Mouse (Mus musculus) spleen, postnatal 4 days (tissue): ENCODE results near the gene Cd44.

Experiments used
- DNase-seq, 2 experiments: peaks; one replicate each; pipeline ENCODE4 v3.0.0; 2022; ENCODE audit warnings: low spot score in 2 of 2

Gene Cd44

GRCm38 (mm10) chr2:102872436-102872835 lies 29.0 kb downstream of the Cd44 start:
- DNase-seq, result no peak

- DNase-seq, result peak in 1 of 2 experiments; percentile 55
Observed at GRCm38 (mm10) chr2:102868444-102868843, 33.0 kb downstream of the Cd44 start.

DNA sequence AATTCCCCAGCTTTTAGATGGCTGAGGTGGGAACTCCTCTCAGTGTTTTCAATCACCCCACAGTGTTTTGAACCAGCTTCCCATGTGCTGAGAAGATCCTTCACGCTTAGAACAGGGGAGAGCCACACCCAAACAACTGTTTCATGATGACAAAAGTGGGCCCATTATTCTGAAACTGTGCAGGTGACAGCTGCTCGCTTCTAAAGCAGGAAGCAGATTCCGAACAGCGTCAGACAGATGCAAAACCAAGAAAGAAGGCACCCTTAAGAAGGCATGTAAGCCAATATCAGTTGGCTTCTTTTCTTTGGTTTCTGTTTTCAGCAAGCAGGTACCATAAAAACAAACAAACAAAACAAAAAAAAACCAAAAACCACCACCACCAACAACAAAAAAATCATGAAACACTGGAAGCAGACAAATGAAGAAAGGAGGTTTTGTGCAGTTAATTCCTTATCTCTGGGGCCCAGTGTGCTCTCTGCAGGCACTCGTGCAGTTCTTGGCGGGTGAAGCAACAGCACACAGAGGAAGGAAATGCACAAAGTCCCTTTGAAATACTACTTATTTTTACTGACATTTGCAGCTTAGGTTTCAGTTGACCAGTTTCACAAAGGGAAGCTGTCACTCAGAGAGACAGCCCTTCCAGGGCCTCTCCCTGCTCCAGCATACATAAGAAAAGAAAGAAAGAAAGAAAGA lies 33.9 kb downstream of the Cd44 start:
- DNase-seq, result peak; percentile 37 to 65

DNA sequence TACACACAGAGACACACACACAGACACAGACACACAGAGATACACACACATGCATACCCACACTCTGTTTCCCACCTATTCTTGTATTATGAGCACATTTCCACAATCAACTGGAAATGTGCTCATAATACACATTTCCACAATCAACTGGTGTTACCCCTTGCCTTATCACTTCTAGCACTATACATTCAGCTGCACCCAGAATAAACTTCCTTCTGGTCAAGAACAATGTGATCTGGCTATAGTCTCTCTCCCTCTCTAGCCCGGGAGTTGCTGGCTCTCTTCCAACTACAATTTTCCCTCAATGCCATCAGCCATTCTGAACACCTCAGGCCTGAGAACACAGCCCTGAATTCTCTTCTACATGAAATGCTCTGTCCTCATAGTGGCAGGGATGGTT lies 34.9 kb downstream of the Cd44 start:
- no peak for DNase-seq

- DNase-seq, result no peak
Observed at GRCm38 (mm10) chr2:102865354-102865752, 36.1 kb downstream of the Cd44 start.

DNA sequence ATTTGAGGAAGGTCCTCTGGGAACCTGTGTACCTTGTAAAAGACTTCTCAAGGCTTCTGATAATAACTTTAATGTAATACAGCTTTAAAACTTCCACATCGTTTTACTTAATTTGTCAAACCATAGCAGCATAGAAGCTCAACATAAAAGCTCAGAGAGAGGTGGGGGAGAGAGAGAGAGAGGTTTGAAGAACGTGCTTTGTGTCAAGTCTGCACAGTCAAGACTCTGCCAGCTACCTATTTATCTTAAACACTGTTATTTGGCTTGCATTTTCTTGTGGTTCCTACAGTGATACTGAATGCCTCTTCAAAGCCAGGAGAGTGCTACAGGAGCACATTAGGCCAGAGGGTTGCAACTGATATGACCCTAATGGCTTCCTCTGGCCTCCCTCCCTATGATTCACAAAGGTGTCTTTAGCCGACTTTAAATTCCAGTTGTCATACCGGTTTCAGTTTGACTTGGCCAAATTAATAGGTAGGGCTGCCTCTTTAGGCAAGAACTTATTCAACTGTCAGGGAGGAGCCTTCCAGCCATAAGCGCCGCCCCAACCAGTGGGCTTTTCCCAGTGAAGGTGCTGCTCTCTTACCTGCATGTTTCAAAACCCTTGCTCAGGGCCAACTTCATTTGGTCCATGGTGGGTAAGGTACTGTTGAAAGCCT lies 36.6 kb downstream of the Cd44 start:
- no peak for DNase-seq

DNA sequence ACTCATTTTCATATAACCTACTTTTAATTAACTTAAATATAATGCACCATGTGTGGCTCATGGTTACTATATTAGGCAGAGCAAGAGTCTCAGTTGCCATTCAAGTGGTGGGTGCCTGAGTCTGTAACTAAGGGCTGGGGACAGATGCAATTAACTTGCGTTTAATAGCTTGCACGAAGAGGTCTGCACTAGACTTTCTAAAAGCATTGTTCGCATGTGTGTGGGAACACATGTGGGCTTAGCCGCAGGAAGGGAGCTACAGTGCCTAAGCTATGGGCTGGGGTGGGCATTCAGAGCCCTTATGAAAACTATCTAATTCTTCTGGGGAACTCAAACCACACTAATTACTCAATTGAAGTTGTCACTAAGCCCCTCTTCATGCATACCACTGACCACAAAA lies 37.4 kb downstream of the Cd44 start:
- no peak for DNase-seq

DNA sequence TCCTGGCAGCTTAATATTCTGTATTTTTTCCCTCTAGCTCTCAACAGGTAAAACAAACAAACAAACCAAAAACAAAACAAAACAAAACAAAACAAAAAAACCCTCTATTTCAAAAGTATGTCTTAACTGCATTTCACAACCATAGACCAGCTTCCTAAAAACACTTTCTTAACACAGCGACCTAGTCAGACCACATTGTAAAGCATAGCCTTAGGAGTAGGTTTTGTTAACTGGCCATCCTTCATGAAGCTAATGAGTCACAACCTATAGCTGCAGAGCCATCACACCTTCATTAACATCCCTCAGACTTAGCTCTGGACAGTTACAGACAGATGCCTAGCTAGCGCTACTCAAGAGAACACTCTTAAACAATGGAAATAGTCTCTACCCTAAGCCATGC lies 37.9 kb downstream of the Cd44 start:
- DNase-seq, result no peak

DNA sequence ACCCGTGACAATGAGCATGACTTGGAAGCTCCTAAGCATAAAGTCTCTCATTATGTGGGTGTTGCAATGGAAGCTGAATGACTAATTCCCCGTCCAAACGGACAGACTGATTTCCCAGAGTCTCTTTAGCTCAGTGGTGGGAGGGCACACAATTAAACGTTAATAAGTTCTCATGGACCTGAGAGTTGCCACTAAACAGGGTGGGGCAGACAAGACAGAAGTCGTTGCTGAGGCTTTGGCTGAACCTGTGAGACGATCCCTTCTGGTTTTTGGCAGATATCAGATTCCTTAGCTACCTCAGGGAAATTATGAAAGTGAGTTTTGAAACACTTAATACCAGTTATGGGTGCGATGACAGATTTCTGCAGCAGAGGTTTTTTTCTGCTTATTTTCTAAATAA lies 38.8 kb downstream of the Cd44 start:
- DNase-seq, result no peak

- no peak for DNase-seq
Observed at GRCm38 (mm10) chr2:102858271-102858670, 43.2 kb downstream of the Cd44 start.

GRCm38 (mm10) chr2:102853297-102853696 lies 48.2 kb downstream of the Cd44 start:
- no peak for DNase-seq

GRCm38 (mm10) chr2:102851936-102852477 lies 49.5 kb downstream of the Cd44 start:
- peak in 1 of 2 experiments; percentile 41 for DNase-seq

GRCm38 (mm10) chr2:102850026-102850425 lies 51.4 kb downstream of the Cd44 start:
- DNase-seq, result no peak

DNA sequence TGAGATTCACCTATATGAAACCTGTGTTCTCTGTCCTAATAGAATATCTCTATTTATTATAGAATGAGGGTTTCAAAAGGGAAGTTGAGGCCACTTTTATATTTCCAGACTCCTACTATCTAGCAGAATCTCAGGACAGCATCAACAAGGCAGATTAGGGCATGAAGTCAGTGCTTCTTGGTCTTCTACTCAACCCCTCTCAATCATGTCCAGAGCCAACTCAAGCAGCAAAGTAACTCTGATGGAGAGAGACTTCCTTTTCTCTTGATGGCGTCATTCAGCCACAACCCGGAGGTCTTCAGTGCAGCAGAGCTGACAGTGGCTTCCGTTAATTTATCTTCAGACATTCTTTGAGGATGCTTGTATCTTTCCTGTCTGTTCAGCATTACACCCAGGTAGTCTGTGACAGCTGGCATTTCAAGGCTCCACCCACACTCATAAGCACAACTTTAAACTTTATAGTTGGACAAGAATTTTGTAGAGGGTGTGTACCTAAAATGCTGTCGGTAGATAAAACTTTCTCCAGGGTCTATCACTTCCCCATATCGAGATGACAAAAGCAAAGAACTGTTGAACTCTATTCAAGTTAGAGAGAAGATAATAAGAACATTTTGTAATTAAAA lies 52.5 kb downstream of the Cd44 start:
- DNase-seq, result no peak

DNA sequence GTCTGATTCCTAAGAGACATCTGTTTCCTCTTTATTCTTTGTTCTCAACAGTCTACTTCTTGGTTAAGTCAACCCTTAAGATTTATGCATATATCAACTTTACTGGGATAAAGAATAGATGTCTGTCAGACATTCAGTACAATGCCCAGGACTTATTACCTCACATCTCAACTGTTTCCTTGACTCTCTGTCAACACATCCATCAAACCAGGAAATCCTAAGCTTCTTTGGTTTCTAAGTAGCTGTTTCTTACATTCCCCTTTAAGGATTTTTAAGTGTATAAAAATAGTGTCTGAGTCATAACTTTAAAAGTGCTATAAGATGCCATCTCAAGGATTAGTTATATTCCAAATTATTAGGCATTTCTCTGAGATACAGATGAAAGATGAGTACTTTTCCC lies 60.2 kb downstream of the Cd44 start:
- no peak for DNase-seq

DNA sequence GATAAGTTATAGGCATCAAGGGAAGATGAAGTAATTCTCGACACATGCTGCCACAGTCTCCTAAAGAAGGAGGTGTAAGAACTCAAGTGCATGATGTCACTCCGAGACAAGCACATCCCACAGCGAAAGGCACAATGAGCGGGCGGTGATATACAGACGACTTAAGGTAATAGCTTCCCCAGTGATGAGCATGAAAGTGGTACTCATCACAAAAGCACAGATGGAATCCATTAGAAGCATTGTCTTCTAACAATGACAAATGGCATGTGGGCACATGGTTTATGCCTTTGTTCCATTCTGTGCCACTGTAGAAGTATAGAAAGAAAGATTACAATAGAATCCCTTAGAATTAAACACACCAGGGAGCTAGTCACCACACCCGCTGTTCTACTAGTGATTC lies 63.3 kb downstream of the Cd44 start:
- DNase-seq, result no peak

GRCm38 (mm10) chr2:102831547-102831946 lies 69.9 kb downstream of the Cd44 start:
- peak in 1 of 2 experiments; percentile 23 for DNase-seq

- peak; percentile 77 to 88 for DNase-seq
Observed at GRCm38 (mm10) chr2:102829201-102829600, 72.3 kb downstream of the Cd44 start.

DNA sequence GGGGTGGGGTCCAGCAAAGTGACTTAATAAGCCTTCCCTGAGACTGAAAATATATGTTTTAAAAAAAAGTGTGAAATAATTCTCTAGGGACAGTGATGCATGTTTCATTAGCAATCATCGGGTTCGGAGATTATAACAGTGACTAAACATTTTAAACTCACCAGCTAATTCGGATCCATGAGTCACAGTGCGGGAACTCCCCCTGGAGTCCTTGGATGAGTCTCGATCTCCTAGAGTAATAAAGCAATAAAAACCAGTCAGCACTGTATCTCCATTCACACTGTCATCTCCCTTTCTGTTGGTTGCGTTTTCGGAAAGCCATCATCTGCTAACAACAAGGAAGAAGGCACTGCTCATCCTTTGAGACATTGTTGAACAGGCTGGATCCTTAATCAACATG lies 73.1 kb downstream of the Cd44 start:
- peak in 1 of 2 experiments; percentile 31 for DNase-seq

DNA sequence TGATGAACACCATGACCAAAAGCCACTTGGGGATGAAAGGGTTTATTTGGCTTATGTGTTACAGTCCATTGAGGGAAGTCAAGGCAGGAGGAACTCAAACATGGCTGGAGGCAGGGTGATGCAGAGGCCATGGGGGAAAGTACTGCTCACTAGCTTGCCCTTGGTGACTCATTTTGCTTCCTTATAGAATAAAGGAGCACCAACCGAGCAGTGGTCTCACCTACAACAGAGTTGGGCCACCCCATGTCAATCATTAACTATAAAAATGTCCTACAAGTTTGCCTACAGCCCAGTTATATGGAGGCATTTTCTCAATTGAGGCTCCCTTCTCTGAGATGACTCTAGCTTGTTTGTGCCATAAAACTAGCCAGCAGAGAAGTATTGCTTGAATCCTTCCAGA lies 73.6 kb downstream of the Cd44 start:
- peak in 1 of 2 experiments; percentile 32 for DNase-seq

GRCm38 (mm10) chr2:102825961-102826633 lies 75.4 kb downstream of the Cd44 start:
- DNase-seq, result peak in 1 of 2 experiments; percentile 51

GRCm38 (mm10) chr2:102822036-102822435 lies 79.4 kb downstream of the Cd44 start:
- DNase-seq, result peak in 1 of 2 experiments; percentile 39
